Mouse (Mus musculus): ENCODE results near the gene Prss36. TPM values are rescaled to one million over a fixed set of nuclear protein-coding genes. Genes with fewer than 3 reads are reported as not detected.

Prss36 gene
- total and polyA plus RNA-seq, 3 experiments, result 6.1 to 8.3 (median 7.7) TPM

GRCm38 (mm10) chr7:127991643-127992487, 45.3 kb upstream of the Prss36 start:
- TF ChIP-seq CHD2 (IDR thresholded peaks at IDR 0.05; ENCODE audit: low read length), result peak; percentile 27; the same call in 1 of the 2 replicates
- TF ChIP-seq CTCF (conservative IDR thresholded peaks at IDR 0.05 in 1 of 2, IDR thresholded peaks at IDR 0.05 in 1 of 2; ENCODE audit: low read depth in 2 of 2, low read length in 2 of 2), result peak; percentile 56 to 72
- TF ChIP-seq SMC3 (IDR thresholded peaks at IDR 0.05; ENCODE audit: low read depth, low read length), result peak; percentile 30
- peak; percentile 28; the same call in 1 of the 2 replicates for TF ChIP-seq RAD21 (IDR thresholded peaks at IDR 0.05; ENCODE audit: low read depth, low read length)
- peak; percentile 39 for TF ChIP-seq POLR2AphosphoS2 (IDR thresholded peaks at IDR 0.05; ENCODE audit: low read depth, low read length)
- no peak for TF ChIP-seq UBTF (IDR thresholded peaks at IDR 0.05; ENCODE audit: low read depth, low read length)
- peak; percentile 83 for TF ChIP-seq ZNF384 (IDR thresholded peaks at IDR 0.05; ENCODE audit: low read depth, low read length)
- no peak for TF ChIP-seq MAFK (IDR thresholded peaks at IDR 0.05; ENCODE audit: insufficient replicate concordance, low read length)
- no peak for TF ChIP-seq CHD1 (IDR thresholded peaks at IDR 0.05; ENCODE audit: low read depth, low read length)
- H3K4me3 ChIP-seq (replicated peaks in 1 of 3; ENCODE audit: low read depth in 2 of 3, low read length in 2 of 3, poor library complexity in 1 of 3), result no peak overlapping the region
- H3K4me1 ChIP-seq (ENCODE audit: control insufficient read depth in 1 of 2, insufficient read depth in 2 of 2), result peaks cover 2 to 21% of the 10 kb centered on the region in 2 experiments; a peak in 3 of 4 replicates
- H3K27ac ChIP-seq (ENCODE audit: insufficient read depth, low read depth), result no peak overlapping the region
- no peak overlapping the region for H3K9ac ChIP-seq (ENCODE audit: insufficient read depth, low read depth)
- in situ Hi-C loops (cut with MboI; ENCODE audit: low pct_ligation_motif_present, low pct_unique_long_range_greater_than_20kb, low sequenced_read_pairs), result loop anchor here (10.0 kb wide), 1 partner anchor 213 kb away; the partner anchor contains the start of gene Cox6a2
- DNase-seq (ENCODE audit: extremely low read depth), result peak; percentile 66
- dilution Hi-C loops (cut with MboI; ENCODE audit: extremely low pct_ligation_motif_present, extremely low pct_unique_long_range_greater_than_20kb, low sequenced_read_pairs), result no loop called here
- H3K79me2 ChIP-seq (replicated peaks; ENCODE audit: control insufficient read depth, extremely low read depth, insufficient read depth, poor library complexity, severe bottlenecking), result no peaks in the 10 kb centered on the region
- no peaks in the 10 kb centered on the region for H3K27me3 ChIP-seq (replicated peaks)
- H3K9me3 ChIP-seq (replicated peaks; ENCODE audit: low read length), result no peaks in the 10 kb centered on the region
- H3K36me3 ChIP-seq (replicated peaks in 1 of 2; ENCODE audit: control insufficient read depth in 1 of 2, insufficient read depth in 1 of 2, low read length in 1 of 2), result peaks cover 14 to 82% of the 10 kb centered on the region in 2 experiments
- H3K4me2 ChIP-seq (ENCODE audit: insufficient read depth, low read depth, poor library complexity, severe bottlenecking), result peak overlapping the region; percentile 16; the same call in 1 of the 2 replicates

- no peaks in the 10 kb centered on the region for H3K9me3 ChIP-seq (replicated peaks; ENCODE audit: low read length)
- no peaks in the 10 kb centered on the region for H3K27me3 ChIP-seq (replicated peaks)
- H3K79me2 ChIP-seq (replicated peaks; ENCODE audit: control insufficient read depth, extremely low read depth, insufficient read depth, poor library complexity, severe bottlenecking), result no peaks in the 10 kb centered on the region
- no peak for DNase-seq (ENCODE audit: extremely low read depth)
- in situ Hi-C loops (cut with MboI; ENCODE audit: low pct_ligation_motif_present, low pct_unique_long_range_greater_than_20kb, low sequenced_read_pairs), result no loop called here
- no peak overlapping the region for H3K9ac ChIP-seq (ENCODE audit: insufficient read depth, low read depth)
- H3K4me2 ChIP-seq (ENCODE audit: insufficient read depth, low read depth, poor library complexity, severe bottlenecking), result no peak overlapping the region
- peaks cover 32 to 91% of the 10 kb centered on the region in 2 experiments for H3K36me3 ChIP-seq (replicated peaks in 1 of 2; ENCODE audit: control insufficient read depth in 1 of 2, insufficient read depth in 1 of 2, low read length in 1 of 2)
- dilution Hi-C loops (cut with MboI; ENCODE audit: extremely low pct_ligation_motif_present, extremely low pct_unique_long_range_greater_than_20kb, low sequenced_read_pairs), result no loop called here
- H3K27ac ChIP-seq (ENCODE audit: insufficient read depth, low read depth), result no peak overlapping the region
- no peak overlapping the region for H3K4me3 ChIP-seq (replicated peaks in 1 of 3; ENCODE audit: low read depth in 2 of 3, low read length in 2 of 3, poor library complexity in 1 of 3)
- TF ChIP-seq USF2 (conservative IDR thresholded peaks at IDR 0.05; ENCODE audit: low read depth, low read length), result no peak
- TF ChIP-seq MAFK (IDR thresholded peaks at IDR 0.05; ENCODE audit: insufficient replicate concordance, low read length), result peak; percentile 63; the same call in 1 of the 2 replicates
- TF ChIP-seq MEF2A (IDR thresholded peaks at IDR 0.05; ENCODE audit: borderline replicate concordance, low read depth, low read length), result no peak
- no peak for TF ChIP-seq CHD2 (IDR thresholded peaks at IDR 0.05; ENCODE audit: low read length)
- no peak for TF ChIP-seq MYC (IDR thresholded peaks at IDR 0.05; ENCODE audit: low read depth, low read length)
- TF ChIP-seq GABPA (IDR thresholded peaks at IDR 0.05; ENCODE audit: insufficient replicate concordance, low read depth, low read length), result no peak
- no peak for TF ChIP-seq ZKSCAN1 (IDR thresholded peaks at IDR 0.05; ENCODE audit: borderline replicate concordance, low read depth, low read length)
- no peak for TF ChIP-seq USF1 (IDR thresholded peaks at IDR 0.05; ENCODE audit: low read depth, low read length)
- TF ChIP-seq ZNF384 (IDR thresholded peaks at IDR 0.05; ENCODE audit: low read depth, low read length), result peak; percentile 63
- no peak for TF ChIP-seq CHD1 (IDR thresholded peaks at IDR 0.05; ENCODE audit: low read depth, low read length)
- no peak for TF ChIP-seq BHLHE40 (IDR thresholded peaks at IDR 0.05; ENCODE audit: low read depth, low read length)
- H3K4me1 ChIP-seq (ENCODE audit: control insufficient read depth in 1 of 2, insufficient read depth in 2 of 2), result peaks cover 2 to 19% of the 10 kb centered on the region in 2 experiments; a peak in 3 of 4 replicates
Measured at GRCm38 (mm10) chr7:127988904-127989303, 42.4 kb upstream of the Prss36 start.
